8 mouse cellular contexts compared by ENCODE assay signal in the genomic region with DNA sequence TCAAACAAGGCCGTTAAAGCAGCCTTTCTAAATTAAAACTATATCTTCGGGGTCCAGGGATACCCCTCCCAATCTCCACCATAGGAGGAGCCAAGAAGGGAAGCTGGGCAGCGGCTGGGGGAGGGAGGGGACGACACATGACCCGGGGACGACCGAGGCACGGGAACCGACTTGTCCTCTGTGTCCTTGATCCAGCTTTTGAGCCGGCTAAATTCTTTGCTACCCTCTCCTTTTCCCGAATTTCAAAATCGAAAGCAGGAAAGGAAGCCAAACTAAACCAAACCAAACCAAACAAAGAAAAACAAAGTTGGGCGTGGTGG. TPM values are rescaled to one million over a fixed set of nuclear protein-coding genes. Genes with fewer than 3 reads are reported as not detected.
DNase-seq lines count a peak whose midpoint lies in the region; ATAC-seq and TF ChIP-seq lines count a peak whose summit lies in the region.

No protein-coding gene starts in this region.

- no peak for TF ChIP-seq CTCF in gastrocnemius, adult 2 months (IDR thresholded peaks at IDR 0.05)
- TF ChIP-seq CTCF in hindbrain, postnatal 0 days (IDR thresholded peaks at IDR 0.05; ENCODE audit: low read depth) = 0 out of 2 replicates have a peak, but pooled peaks have one; percentile 4

- H3K27me3 ChIP-seq in hindbrain, postnatal 0 days (ENCODE audit: insufficient read depth, low read length) = no peaks in the 10 kb centered on the region
- no peaks in the 10 kb centered on the region for H3K27me3 ChIP-seq in limb, embryonic 11.5 days (ENCODE audit: control insufficient read depth, insufficient read depth, low read length)
- no peaks in the 10 kb centered on the region for H3K27me3 ChIP-seq in midbrain, embryonic 13.5 days

- H3K4me1 ChIP-seq in brown adipose tissue, adult 24 weeks (ENCODE audit: control insufficient read depth, insufficient read depth, insufficient read length, low read length) = no peaks in the 10 kb centered on the region; the same call in 1 of the 2 replicates
- no peaks in the 10 kb centered on the region for H3K4me1 ChIP-seq in hindbrain, postnatal 0 days (ENCODE audit: insufficient read depth, low read length)
- peaks cover 4% of the 10 kb centered on the region; the same call in 1 of the 2 replicates for H3K4me1 ChIP-seq in limb, embryonic 11.5 days (ENCODE audit: control insufficient read depth, insufficient read depth, low read length)
- peaks cover 30% of the 10 kb centered on the region for H3K4me1 ChIP-seq in midbrain, embryonic 13.5 days (replicated peaks)

- peak overlapping the region; percentile 96 for H3K27ac ChIP-seq in brown adipose tissue, adult 24 weeks (replicated peaks; ENCODE audit: low read depth, low read length)
- peak overlapping the region; percentile 99 for H3K27ac ChIP-seq in gastrocnemius, adult 2 months
- H3K27ac ChIP-seq in hindbrain, postnatal 0 days = peak overlapping the region; percentile 96
- H3K27ac ChIP-seq in limb, embryonic 11.5 days (replicated peaks; ENCODE audit: low read depth, low read length) = peak overlapping the region; percentile 70
- H3K27ac ChIP-seq in midbrain, embryonic 13.5 days = peak overlapping the region; percentile 80

- H3K9ac ChIP-seq in hindbrain, postnatal 0 days (replicated peaks; ENCODE audit: low read length) = peak overlapping the region; percentile 97
- H3K9ac ChIP-seq in limb, embryonic 11.5 days (ENCODE audit: low read length) = peak overlapping the region; percentile 73
- peak overlapping the region; percentile 68 for H3K9ac ChIP-seq in midbrain, embryonic 13.5 days (replicated peaks)

- H3K4me3 ChIP-seq in brown adipose tissue, adult 24 weeks (ENCODE audit: insufficient read depth, low read depth, low read length) = peak overlapping the region; percentile 64
- peak overlapping the region; percentile 100 for H3K4me3 ChIP-seq in gastrocnemius, adult 2 months
- peak overlapping the region; percentile 80 for H3K4me3 ChIP-seq in hindbrain, postnatal 0 days (ENCODE audit: low read length)
- peak overlapping the region; percentile 99 for H3K4me3 ChIP-seq in limb, embryonic 11.5 days (ENCODE audit: low read depth, low read length)
- peak overlapping the region; percentile 96 for H3K4me3 ChIP-seq in midbrain, embryonic 13.5 days (replicated peaks)

- peak overlapping the region; percentile 92 for H3K4me2 ChIP-seq in hindbrain, postnatal 0 days (ENCODE audit: low read depth, low read length)
- H3K4me2 ChIP-seq in limb, embryonic 11.5 days (ENCODE audit: low read depth, severe bottlenecking) = peak overlapping the region; percentile 87
- peak overlapping the region; percentile 96 for H3K4me2 ChIP-seq in midbrain, embryonic 13.5 days (replicated peaks)

- WGBS in hindbrain, postnatal 0 days = 0% methylated on average over 13 of the region's 13 CpGs
- 2% methylated on average over 13 of the region's 13 CpGs for WGBS in limb, embryonic 11.5 days
- under 1% methylated on average over 13 of the region's 13 CpGs for WGBS in midbrain, embryonic 13.5 days

- no peaks in the 10 kb centered on the region for H3K9me3 ChIP-seq in hindbrain, postnatal 0 days (ENCODE audit: low read length)
- H3K9me3 ChIP-seq in limb, embryonic 11.5 days (ENCODE audit: control insufficient read depth, low read length) = no peaks in the 10 kb centered on the region
- no peaks in the 10 kb centered on the region for H3K9me3 ChIP-seq in midbrain, embryonic 13.5 days

- peak; percentile 57; the same call in 1 of the 2 replicates for ATAC-seq in hindbrain, postnatal 0 days
- ATAC-seq in limb, embryonic 11.5 days (ENCODE audit: insufficient number of reproducible peaks, low FRiP score, low TSS enrichment, low read depth) = peak; percentile 74
- peak; percentile 69 for ATAC-seq in midbrain, embryonic 13.5 days
- no peak for ATAC-seq in inflammation-experienced regulatory T-cells, adult 6 months

- peak; percentile 77 for DNase-seq in MN1 (ENCODE audit: low spot score)
- DNase-seq in gastrocnemius, adult 2 months = peak; percentile 86
- peak; percentile 76 for DNase-seq in hindbrain, postnatal 0 days (ENCODE audit: low spot score)
- DNase-seq in limb, embryonic 11.5 days (ENCODE audit: low spot score) = peak; percentile 79
- peak; percentile 39 to 50 for DNase-seq in spleen, postnatal 14 days (ENCODE audit: low spot score in 2 of 2)

- intact Hi-C loops in gastrocnemius, adult 2 months (cut with DNase I) = no loop called here

- peaks cover 24% of the 10 kb centered on the region for H3K36me3 ChIP-seq in hindbrain, postnatal 0 days (ENCODE audit: insufficient read depth, low read length)
- H3K36me3 ChIP-seq in limb, embryonic 11.5 days (ENCODE audit: control insufficient read depth, insufficient read depth, low read length) = peaks cover 13% of the 10 kb centered on the region
- peaks cover 27% of the 10 kb centered on the region for H3K36me3 ChIP-seq in midbrain, embryonic 13.5 days

RNA-seq across cellular contexts. Expression of gene Rsrp1, which starts 0.5 kb away (rescaled TPM):
- 185 and 418 TPM in 2 replicates for polyA plus RNA-seq in brown adipose tissue, adult 24 weeks (2012; ENCODE audit: insufficient read depth, insufficient read length, missing spikeins)
- total RNA-seq in gastrocnemius, adult 2 months (2021) = 100 to 1,000 TPM; 221 to 234 TPM
- 70.0 and 112 TPM in 2 replicates for total RNA-seq in hindbrain, postnatal 0 days (2014; rRNA removed)
- polyA plus RNA-seq in hindbrain, postnatal 0 days (2015; fragmentation: Nextera tagmentation; extraction: Ambion mirVana) = 256 and 295 TPM in 2 replicates
- 345 and 367 TPM in 2 replicates for polyA plus RNA-seq in limb, embryonic 11.5 days (2014; fragmentation: Nextera tagmentation; extraction: Ambion mirVana)
- polyA plus RNA-seq in midbrain, embryonic 13.5 days (2015; fragmentation: Nextera tagmentation; extraction: Ambion mirVana) = 601 and 620 TPM in 2 replicates
- polyA plus RNA-seq in inflammation-experienced regulatory T-cells, adult 6 months (2017; shearing (Covaris generic)) = 100 to 1,000 TPM; 184 to 307 (median 297) TPM

RNA-seq across cellular contexts. Expression of gene Syf2, which starts 7.8 kb away (rescaled TPM):
- polyA plus RNA-seq in brown adipose tissue, adult 24 weeks (2012; ENCODE audit: insufficient read depth, insufficient read length, missing spikeins) = 71.8 and 75.9 TPM in 2 replicates
- 10 to 100 TPM; 39.5 to 40.9 TPM for total RNA-seq in gastrocnemius, adult 2 months (2021)
- 19.2 and 35.0 TPM in 2 replicates for total RNA-seq in hindbrain, postnatal 0 days (2014; rRNA removed)
- polyA plus RNA-seq in hindbrain, postnatal 0 days (2015; fragmentation: Nextera tagmentation; extraction: Ambion mirVana) = 70.7 and 80.4 TPM in 2 replicates
- polyA plus RNA-seq in limb, embryonic 11.5 days (2014; fragmentation: Nextera tagmentation; extraction: Ambion mirVana) = 69.8 and 75.6 TPM in 2 replicates
- polyA plus RNA-seq in midbrain, embryonic 13.5 days (2015; fragmentation: Nextera tagmentation; extraction: Ambion mirVana) = 74.0 and 75.3 TPM in 2 replicates
- 100 to 1,000 TPM; 206 to 224 (median 212) TPM for polyA plus RNA-seq in inflammation-experienced regulatory T-cells, adult 6 months (2017; shearing (Covaris generic))

RNA-seq across cellular contexts. Expression of gene Tmem50a, which starts 8.1 kb away (rescaled TPM):
- polyA plus RNA-seq in brown adipose tissue, adult 24 weeks (2012; ENCODE audit: insufficient read depth, insufficient read length, missing spikeins) = 110 and 115 TPM in 2 replicates
- 10 to 100 TPM; 27.8 to 30.9 TPM for total RNA-seq in gastrocnemius, adult 2 months (2021)
- total RNA-seq in hindbrain, postnatal 0 days (2014; rRNA removed) = 149 and 166 TPM in 2 replicates
- polyA plus RNA-seq in hindbrain, postnatal 0 days (2015; fragmentation: Nextera tagmentation; extraction: Ambion mirVana) = 231 and 239 TPM in 2 replicates
- polyA plus RNA-seq in limb, embryonic 11.5 days (2014; fragmentation: Nextera tagmentation; extraction: Ambion mirVana) = 145 and 154 TPM in 2 replicates
- 203 and 209 TPM in 2 replicates for polyA plus RNA-seq in midbrain, embryonic 13.5 days (2015; fragmentation: Nextera tagmentation; extraction: Ambion mirVana)
- polyA plus RNA-seq in inflammation-experienced regulatory T-cells, adult 6 months (2017; shearing (Covaris generic)) = 100 to 1,000 TPM; 542 to 558 (median 542) TPM

RNA-seq across cellular contexts. Expression of gene Rhd, which starts 58.5 kb away (rescaled TPM):
- polyA plus RNA-seq in brown adipose tissue, adult 24 weeks (2012; ENCODE audit: insufficient read depth, insufficient read length, missing spikeins) = not detected in 2 replicates
- total RNA-seq in gastrocnemius, adult 2 months (2021) = not detected
- total RNA-seq in hindbrain, postnatal 0 days (2014; rRNA removed) = 0.29 and 2.1 TPM in 2 replicates
- polyA plus RNA-seq in hindbrain, postnatal 0 days (2015; fragmentation: Nextera tagmentation; extraction: Ambion mirVana) = 1.1 TPM in 2 replicates
- 12.6 and 14.8 TPM in 2 replicates for polyA plus RNA-seq in limb, embryonic 11.5 days (2014; fragmentation: Nextera tagmentation; extraction: Ambion mirVana)
- 0.73 and 1.1 TPM in 2 replicates for polyA plus RNA-seq in midbrain, embryonic 13.5 days (2015; fragmentation: Nextera tagmentation; extraction: Ambion mirVana)
- polyA plus RNA-seq in inflammation-experienced regulatory T-cells, adult 6 months (2017; shearing (Covaris generic)) = under 1 TPM in 2 of 3 experiments, not detected in 1; 0.31 to 0.36 TPM
